Mouse (Mus musculus) bone marrow macrophage, adult 2 months (primary cell): ENCODE measurements around the gene Lrrc63. TPM values are rescaled to one million over a fixed set of nuclear protein-coding genes. Genes with fewer than 3 reads are reported as not detected.
A peak's percentile ranks its signal among the peaks of the same experiment; 100 is the strongest.

ENCODE experiments used
- H3K27ac ChIP-seq: 2 replicates; pipeline ENCODE4 v1.5.1; 2012; ENCODE audit warnings: low read depth, low read length; ENCODE audit not compliant: insufficient read depth
- H3K4me1 ChIP-seq: 2 replicates; pipeline ENCODE4 v1.6.1; 2012; ENCODE audit warnings: low read length; ENCODE audit not compliant: control insufficient read depth, insufficient read depth
- H3K4me3 ChIP-seq: 2 replicates; pipeline ENCODE4 v1.5.1; 2012; ENCODE audit warnings: mild to moderate bottlenecking, low read length, moderate library complexity; ENCODE audit not compliant: insufficient read depth
- CTCF ChIP-seq: IDR thresholded peaks from 2 replicates; pipeline ENCODE4 v1.5.1; 2012; ENCODE audit warnings: low read depth, mild to moderate bottlenecking, low read length, moderate library complexity
- POLR2A ChIP-seq: IDR thresholded peaks from 2 replicates; pipeline ENCODE4 v1.6.1; 2012; ENCODE audit warnings: mild to moderate bottlenecking, low read depth, low read length, borderline replicate concordance
- polyA plus RNA-seq: library from polyadenylated mRNA; stranded (reverse); fragments of >200 nt; gene quantifications from 2 replicates; pipeline ENCODE4 v1.2.4, GENCODE M21; 2012; ENCODE audit not compliant: missing spikeins, insufficient read depth, insufficient read length

Lrrc63 gene
- polyA plus RNA-seq, 1 experiment, result 0.36 TPM

- Histone ChIP-seq H3K4me1 (peaks cover 79% of the 10 kb centered on the region), H3K27ac (peak overlapping the region; percentile 13; the same call in 1 of the 2 replicates), H3K4me3 (no peak overlapping the region)
- TF ChIP-seq POLR2A (no peak), CTCF (no peak)
These were observed 39.9 kb upstream of the Lrrc63 start for GRCm38 (mm10) chr14:75170546-75170945.

DNA sequence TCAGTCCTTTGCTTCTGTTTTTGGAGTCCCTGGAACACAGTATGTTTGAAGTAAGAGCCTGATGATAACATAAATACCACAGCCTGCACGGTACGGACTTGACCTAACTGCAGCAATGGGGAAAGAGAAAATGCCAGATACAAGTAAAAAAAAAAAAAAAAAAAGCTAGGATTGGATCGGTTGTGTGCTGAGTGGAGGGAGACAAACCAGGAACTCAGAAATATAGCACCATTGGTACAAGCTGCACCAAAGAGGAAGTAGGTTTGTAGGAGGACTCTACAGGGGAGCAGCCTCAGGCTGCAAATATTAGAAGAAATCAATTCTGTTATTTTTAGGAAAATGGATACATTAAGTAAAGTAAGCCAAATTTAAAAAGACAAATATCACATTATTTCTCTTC is 37.8 kb upstream of the Lrrc63 start:
- H3K4me1 ChIP-seq, result peaks cover 76% of the 10 kb centered on the region
- peak overlapping the region; percentile 4; the same call in 1 of the 2 replicates for H3K4me3 ChIP-seq
- peak overlapping the region; percentile 72 for H3K27ac ChIP-seq
- TF ChIP-seq POLR2A (no peak), CTCF (no peak)

GRCm38 (mm10) chr14:75165574-75166131 is 35.0 kb upstream of the Lrrc63 start:
- no peak overlapping the region for H3K4me3 ChIP-seq
- H3K27ac ChIP-seq, result peak overlapping the region; percentile 99
- H3K4me1 ChIP-seq, result peaks cover 60% of the 10 kb centered on the region
- TF ChIP-seq POLR2A, result no peak

DNA sequence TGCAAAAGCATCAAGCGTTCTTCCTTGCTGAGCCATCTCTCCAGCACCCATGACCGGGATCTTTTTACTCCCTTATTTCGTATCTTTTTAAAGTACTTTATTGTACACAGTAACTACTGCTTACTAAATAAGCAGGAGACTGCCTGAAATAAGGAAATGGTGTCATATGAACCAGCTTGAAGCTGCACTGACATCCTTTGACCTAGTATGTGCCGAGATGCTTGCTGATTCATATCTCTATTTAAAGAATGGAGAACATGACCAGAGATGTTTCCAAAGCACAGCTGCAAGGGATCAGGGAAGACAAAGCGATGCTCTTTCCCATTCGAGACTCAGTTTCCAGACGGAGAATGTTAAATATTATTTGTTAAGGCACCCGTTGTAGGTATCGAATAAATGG is 33.7 kb upstream of the Lrrc63 start:
- TF ChIP-seq POLR2A (no peak), CTCF (no peak)
- Histone ChIP-seq H3K4me3 (peak overlapping the region; percentile 42), H3K27ac (peak overlapping the region; percentile 99), H3K4me1 (peaks cover 48% of the 10 kb centered on the region)

DNA sequence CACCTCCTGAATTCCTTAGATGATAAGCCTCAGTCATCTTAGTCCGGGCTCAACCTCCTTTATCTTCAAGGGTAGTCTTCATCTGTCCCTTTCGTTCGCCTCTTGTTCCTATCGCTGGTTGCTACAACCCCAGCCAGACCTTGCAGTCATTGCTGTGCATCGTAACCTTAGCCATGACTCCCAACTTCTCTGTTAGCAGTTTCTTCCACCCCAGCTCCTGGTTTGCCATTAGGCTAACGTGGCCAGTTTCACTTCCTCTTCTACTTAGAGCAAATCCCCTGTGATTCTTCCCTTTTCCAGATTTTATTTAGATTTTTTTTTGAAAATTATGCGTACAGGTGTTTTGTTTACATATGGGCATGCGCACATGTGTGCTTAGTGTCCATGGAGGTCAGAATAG is 33.2 kb upstream of the Lrrc63 start:
- no peak for TF ChIP-seq POLR2A
- no peak for TF ChIP-seq CTCF
- Histone ChIP-seq H3K4me1 (peaks cover 44% of the 10 kb centered on the region), H3K27ac (peak overlapping the region; percentile 99), H3K4me3 (peak overlapping the region; percentile 42)

- TF ChIP-seq CTCF, result no peak
- no peak for TF ChIP-seq POLR2A
- Histone ChIP-seq H3K4me3 (no peak overlapping the region), H3K27ac (no peak overlapping the region), H3K4me1 (peaks cover 29% of the 10 kb centered on the region)
These were observed 28.7 kb upstream of the Lrrc63 start for GRCm38 (mm10) chr14:75159375-75159774.

DNA sequence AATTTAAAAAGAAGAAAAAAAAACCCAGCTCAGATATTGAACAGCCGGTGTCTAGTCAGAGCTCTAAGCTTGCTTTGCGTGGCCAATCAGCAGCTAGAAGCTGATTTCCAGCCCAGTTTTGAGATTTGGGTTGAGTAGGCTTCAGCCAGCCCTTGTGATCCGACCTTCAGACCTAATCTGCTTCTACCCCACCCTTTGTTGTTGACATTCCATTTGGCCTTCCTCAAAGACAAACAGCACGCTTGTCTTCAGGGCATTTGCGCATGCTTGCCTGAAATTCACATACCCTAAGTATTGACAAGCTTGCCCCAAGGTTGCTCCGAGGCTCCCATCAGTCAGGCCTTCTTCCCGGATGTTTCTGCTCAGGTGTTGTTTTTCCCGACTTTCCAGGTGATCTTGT is 23.8 kb upstream of the Lrrc63 start:
- Histone ChIP-seq H3K4me3 (no peak overlapping the region), H3K4me1 (peaks cover 30% of the 10 kb centered on the region), H3K27ac (no peak overlapping the region)
- TF ChIP-seq CTCF, result no peak
- TF ChIP-seq POLR2A, result no peak

DNA sequence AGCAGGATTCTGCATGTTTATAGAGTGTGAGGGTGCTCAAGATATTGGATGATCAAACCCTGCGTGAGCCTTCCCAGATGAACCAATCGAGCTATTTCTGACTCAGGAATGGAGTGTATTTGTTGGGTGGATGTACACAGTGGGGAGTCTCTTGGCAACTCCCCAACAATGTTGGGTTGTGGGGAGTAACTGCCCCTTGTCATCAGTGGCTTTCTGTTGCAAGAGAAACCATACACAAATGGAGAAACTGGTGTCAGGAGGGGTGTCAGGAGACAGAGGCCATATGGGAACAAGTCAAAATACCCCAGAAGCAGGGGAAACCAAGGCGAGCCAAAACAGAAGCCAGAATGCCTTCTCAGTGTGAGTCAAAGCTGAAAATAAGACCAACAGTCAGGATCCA is 20.5 kb upstream of the Lrrc63 start:
- no peak overlapping the region for H3K4me3 ChIP-seq
- peaks cover 38% of the 10 kb centered on the region for H3K4me1 ChIP-seq
- no peak for TF ChIP-seq POLR2A
- TF ChIP-seq CTCF, result no peak
- H3K27ac ChIP-seq, result no peak overlapping the region

GRCm38 (mm10) chr14:75150653-75151052 is 20.0 kb upstream of the Lrrc63 start:
- Histone ChIP-seq H3K27ac (no peak overlapping the region), H3K4me3 (no peak overlapping the region), H3K4me1 (peaks cover 41% of the 10 kb centered on the region)
- no peak for TF ChIP-seq CTCF
- no peak for TF ChIP-seq POLR2A

- TF ChIP-seq POLR2A (no peak), CTCF (no peak)
- H3K27ac ChIP-seq, result peak overlapping the region; percentile 80
- H3K4me1 ChIP-seq, result peaks cover 38% of the 10 kb centered on the region
- H3K4me3 ChIP-seq, result peak overlapping the region; percentile 35
These were observed 17.5 kb upstream of the Lrrc63 start for GRCm38 (mm10) chr14:75148229-75148628.

DNA sequence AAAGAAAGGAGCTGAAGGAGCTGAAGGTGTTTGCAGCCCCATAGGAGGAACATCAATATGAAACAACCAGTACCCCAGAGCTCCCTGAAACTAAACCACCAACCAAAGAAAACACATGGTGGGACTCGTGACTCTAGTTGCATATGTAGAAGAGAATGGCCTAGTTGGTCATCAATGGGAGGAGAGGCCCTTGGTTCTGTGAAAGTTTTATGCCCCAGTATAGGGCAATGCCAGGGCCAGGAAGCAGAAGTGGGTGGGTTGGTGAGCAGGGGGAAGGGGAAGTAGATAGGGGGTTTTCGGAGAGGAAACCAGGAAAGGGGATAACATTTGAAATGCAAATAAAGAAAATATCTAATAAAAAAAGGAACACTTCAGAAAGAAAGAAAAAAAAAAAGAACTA is 17.0 kb upstream of the Lrrc63 start:
- Histone ChIP-seq H3K4me1 (peaks cover 38% of the 10 kb centered on the region), H3K27ac (peak overlapping the region; percentile 80), H3K4me3 (peak overlapping the region; percentile 25; the same call in 1 of the 2 replicates)
